Mouse (Mus musculus) CD4-positive, CD25-positive, alpha-beta regulatory T cell, adult 4 months (primary cell): Measurements from ENCODE around the gene Fezf2. TPM values are rescaled to one million over a fixed set of nuclear protein-coding genes. Genes with fewer than 3 reads are reported as not detected.

Source experiments
- ATAC-seq: one replicate; pipeline ENCODE4 v1.8.0; 2017
- polyA plus RNA-seq, 2 experiments: library from polyadenylated mRNA; unstranded; fragments of 100-300 nt; shearing (Covaris generic); gene quantifications; one replicate each; pipeline ENCODE4 v1.2.1; 2017

Gene Fezf2
- polyA plus RNA-seq, 2 experiments from 2014 or later = not detected

DNA sequence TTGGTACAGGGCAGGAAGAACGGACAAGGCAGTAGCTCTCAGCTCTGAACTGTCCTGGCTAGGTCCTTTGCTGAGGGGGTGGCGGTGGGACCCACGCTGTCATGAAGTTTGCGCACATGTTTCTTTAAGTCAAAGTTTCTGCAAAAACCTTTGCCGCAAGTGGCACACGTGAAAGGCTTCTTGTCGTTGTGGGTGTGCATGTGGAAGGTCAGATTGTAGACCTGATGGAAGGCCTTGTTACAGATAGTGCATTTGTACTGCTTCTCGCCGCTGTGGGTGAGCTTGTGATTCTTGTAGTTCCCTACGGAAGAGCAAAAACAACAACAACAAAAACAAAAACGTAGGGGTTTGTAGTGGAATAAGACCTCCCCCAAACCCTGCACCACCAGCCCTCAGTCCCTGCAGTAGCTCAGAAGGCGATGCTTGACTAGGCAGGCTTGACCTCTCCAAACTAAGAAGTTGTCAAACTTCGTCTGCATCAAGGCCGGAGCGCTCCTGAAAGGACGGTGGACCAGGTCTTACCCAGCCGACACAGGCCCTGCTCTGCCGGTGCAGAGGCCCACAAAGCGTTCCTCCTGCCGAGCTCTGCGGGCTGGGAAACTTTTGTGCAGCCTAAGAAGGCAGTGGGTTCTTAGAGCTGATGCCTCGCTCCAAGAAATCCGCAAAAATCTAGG is 5.4 kb downstream of the Fezf2 start:
- no peak for ATAC-seq

DNA sequence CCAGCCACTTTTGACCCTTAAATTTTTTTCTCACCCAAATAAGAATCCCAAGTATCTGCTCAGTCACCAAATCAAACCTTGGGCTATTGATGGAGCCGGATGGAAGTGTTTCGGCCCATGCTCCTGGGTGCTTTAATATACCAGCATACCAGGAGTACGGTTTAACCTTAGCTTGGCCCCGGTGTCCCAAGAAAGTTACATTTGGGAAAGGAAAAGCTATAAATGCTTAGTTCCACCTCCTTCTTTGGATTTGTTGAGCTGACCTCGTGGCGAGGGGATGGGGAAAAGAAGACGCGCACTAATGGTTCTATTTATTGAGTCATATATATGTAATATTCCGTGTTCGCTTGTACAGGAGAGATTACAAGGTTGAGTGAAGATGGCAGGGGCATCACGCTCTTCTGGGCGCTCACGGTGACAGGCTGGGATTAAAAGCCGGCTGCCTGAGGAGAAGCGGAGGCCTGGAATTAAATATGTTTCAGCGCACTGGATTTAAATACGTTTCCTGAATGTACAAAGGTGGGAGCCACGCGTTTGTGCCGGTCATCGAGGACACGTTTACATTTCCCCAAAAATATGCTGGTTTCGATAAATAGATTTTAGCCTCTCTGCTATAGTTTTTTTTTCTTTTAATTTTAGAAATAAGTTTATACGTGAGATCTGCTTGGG is 6.1 kb downstream of the Fezf2 start:
- no peak for ATAC-seq

DNA sequence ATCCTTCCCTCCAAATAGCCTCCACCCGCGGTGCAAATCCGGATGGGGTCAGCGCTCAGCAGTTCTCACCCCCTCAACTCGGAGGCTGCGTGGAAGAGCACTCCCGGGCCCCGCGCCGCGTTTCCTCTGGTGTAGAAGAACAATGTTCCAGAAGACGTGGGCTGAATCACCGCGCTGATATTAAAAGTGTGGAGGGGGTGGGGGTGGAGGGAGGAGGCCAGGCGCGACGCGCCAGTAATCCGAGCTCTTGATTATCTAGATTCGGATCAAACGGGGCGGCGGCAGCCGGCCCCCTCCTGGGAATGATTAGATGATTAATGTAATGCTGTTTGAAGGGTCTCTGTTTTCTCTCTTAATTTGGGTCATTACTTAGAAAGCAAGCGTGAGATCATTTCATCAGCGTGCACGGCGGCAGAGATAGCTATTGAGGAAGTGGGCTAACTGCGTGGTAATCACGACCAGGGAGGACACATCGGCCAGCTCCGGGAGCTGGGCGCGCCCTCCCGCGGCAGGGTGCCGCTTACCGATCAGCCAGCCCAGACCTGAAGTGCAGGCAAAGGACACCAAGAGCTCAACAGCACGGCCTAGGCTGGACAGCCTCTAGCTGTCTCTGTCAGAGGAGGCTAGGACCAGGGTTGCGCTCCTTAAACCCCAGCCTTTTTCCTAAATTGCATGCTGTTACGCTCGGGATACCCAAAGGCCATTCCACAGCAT is 6.8 kb downstream of the Fezf2 start:
- ATAC-seq = no peak

DNA sequence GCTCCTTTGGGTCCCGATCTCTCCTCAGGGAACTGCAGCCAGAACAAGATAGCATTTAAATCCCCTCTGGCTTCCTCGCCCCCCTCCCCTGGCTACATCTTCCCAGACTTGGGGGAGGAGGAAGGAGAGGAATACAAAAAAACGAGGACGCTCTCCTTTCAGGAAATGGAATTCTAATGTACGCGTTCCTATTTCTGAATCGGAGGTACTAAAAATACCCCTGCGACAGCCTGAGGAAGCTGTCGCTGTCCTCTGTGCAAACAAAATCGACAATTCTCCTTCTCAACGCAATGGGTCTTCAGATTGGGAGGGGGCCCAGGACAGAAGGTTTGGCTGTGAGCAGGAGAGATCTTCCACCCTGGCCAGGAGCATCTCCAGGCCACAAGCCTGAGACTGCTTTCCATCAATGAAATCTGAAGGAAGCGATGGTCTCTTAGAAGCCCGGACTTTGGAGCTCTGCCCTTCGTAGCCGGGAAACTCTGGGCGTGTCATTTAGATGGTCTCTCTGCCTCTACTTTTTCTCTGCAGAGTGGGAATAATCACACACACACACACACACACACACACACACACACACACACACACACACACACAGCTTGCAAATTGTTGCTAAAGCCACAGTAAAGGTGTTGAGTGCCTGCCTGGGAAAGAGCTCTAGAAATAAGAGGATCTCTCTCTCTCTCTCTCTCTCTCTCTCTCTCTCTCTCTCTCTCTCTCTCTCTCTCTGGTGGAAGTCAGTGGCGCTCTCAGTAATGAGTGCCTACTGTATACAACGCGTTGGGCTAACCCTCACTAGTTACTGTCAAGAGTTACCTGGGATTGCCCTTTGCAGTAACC is 7.5 kb downstream of the Fezf2 start:
- no peak for ATAC-seq

DNA sequence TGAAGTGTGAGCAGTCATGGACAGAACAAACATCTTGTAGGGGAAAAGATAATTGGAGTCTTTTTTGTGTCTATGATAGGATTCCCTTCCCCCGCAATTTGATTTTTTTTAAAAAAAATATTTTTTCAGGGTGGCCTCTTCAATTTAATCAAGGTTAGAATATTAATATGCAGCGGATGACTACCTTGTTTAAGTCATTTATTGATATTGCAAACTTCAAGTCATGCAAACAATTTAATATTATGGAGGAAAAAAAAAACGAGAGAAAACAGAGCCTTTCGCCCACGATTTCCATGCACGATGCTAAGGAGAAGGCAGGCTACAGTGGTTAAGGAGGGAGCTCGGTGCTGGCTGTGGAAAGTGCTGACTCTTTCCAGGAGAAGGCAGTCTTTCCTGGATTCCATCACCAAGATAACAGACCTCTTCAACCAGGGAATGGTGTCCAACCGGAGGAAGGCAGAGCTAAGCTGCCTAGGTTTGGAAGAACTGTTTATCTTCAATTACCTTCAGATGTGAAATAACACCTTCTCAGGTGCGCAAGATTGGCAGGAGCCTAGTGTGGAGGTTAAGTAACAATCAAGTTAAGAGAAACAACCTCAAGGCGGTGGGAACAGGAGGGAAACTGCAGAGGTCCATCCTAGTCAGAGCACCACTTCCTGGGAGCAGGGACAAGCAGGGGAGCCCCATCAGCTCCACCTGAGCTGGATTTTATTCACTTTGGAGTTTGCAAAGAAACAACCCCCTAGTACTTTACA is 9.0 kb downstream of the Fezf2 start:
- ATAC-seq = no peak

DNA sequence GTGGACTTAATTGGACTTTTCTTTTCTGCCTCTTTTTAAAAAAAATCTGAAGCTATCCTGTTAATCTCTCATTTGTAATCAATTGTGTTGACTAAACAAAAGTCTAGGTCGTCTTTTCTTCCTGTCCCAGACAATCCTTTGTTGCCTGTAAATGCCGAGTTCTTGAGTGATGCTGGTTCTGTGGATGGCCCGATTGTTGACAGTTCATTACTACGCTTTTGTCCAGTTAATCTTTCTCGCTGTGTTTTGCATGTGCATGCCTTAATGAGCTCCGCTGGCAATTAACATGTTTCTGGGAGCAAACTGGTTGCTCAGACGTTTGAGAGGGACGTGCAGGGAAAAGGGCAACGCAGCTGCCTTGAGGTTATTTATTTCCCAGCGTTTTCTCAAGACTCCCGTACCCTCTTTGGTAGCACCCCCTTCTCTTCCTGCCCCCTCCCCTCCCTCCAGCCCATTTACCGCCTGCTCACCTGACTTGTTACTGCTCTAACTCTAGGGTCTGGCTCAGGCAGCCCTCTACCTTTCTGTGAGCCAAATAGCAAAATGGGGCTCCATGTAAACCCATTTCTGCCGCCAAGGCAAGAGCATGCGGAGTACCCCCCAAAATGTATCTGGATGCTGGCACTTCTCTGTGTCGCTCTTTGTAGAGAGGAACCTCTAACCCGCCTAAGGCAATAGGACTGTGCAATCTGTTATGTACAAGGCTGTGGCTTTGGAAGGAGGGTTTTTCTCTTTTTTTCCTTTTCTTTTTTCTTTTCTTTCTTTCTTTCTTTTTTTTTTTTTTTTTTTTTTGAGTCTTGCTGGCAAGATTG is 9.8 kb downstream of the Fezf2 start:
- no peak for ATAC-seq

DNA sequence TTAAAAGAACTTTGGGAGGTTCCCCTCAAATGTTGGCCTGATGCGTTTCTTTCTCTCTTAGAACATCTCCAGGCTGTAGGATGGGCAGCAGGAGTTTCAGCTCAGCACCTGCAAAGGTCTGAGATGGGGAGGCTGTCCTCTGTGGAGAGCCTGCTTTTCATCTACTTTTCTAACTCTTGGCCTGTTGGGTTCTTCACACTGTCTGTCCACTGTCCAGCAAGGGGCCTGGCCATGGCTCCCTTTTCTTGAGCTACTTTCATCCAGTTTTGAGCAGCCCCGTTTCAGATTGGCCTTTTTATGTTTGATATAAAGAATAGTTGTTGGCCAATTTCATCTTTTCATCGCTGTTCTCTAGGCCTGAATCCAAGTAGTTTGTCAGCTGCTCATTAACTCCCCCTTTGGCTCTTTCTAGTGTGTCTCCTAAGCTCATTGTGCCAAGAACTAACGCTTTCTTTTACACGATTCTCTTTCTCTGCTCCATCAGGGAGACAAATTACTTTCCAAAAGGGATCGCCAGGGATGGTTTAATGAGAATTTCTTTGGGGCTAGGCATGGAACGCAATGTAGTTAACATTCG is 10.5 kb downstream of the Fezf2 start:
- ATAC-seq = no peak

DNA sequence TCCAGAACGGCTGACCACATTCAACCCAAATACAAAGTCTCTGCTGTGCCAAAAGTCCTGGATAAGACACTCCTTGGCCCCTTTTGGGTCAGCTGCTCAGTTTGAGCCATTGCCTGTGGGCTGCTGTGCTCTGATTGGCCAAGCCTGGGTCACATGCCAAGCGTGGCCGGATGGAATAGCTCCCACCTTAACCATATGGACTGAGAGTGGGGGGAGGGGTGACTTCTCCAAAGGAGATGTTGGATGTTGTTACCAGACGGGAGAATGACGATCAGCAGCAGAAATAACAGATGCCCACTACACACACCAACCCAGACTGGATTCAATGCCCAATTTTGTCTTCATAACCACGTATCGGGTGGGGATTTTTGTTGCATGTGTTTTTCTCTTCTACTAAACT is 13.1 kb downstream of the Fezf2 start:
- ATAC-seq = no peak

DNA sequence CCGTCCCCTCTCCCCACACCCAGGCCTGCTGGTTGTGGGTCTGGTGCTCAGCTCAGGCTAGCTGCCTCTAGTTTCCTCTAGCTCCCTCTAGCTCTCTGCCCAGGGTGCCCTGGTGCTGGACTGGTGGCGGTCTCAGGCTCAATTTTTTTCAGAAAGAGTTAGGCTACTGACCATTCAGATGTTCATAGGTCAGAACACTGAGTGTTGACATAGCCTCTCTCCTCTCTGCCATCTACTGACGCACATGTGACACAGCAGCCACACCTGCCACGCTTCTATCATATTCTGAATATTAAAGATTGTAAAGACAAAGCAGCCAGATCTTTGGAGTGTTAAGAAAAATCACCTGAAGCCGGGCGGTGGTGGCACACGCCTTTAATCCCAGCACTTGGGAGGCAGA is 14.4 kb downstream of the Fezf2 start:
- no peak for ATAC-seq

DNA sequence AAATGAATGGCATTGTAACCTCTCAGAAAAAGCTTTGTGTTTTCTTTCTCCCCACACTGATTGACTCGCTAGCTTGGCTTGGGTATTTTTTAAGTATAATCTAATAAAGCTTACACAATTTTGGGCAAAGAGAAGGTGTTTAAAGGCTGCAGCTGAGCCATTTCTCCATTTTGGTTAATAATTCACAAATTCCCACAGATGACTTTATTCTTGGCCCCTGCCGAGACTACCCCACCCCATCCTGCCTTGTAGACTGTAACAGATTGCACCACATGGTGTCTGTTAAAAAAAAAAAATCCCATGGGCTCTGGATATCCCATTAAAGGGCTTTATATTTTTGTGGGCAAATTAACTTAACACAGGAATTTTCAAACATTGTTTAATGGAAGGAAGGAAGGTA is 44.9 kb downstream of the Fezf2 start:
- ATAC-seq = no peak

DNA sequence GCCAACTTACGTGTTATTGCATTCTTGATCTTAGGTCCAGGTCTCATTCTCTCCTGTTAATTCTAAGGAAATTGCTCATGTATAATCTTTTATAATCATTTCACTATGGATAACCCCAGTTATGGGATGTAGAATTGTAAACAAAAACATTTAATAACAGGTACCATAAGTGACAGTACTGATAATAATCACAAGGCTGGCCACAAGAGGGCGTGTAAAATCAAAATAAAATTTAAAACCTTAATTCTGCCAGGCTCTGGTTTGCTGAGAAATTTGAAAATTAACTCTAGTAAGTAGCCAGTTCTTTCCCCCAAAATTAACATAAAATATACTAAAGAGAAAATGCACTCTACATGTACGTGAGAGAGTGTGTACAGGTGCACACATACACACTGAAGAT is 47.3 kb downstream of the Fezf2 start:
- no peak for ATAC-seq

DNA sequence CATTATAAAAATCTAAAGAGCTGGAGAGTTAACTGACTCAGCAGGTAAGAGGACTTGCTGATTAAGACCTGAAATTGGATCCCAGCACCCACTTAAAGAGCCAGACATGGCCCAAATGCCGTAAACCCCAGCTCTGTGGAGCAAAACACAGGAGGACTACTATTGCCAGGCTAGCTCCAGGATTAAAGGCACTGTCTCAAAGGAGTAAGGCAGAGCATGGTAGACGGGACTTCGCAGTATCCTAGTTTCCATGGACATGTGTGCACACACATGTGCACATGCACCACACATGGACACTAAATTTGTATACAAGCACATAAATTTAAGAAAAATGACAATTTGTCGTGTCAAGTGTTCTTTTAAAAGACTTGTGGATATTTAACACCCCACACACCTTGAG is 47.7 kb downstream of the Fezf2 start:
- no peak for ATAC-seq

DNA sequence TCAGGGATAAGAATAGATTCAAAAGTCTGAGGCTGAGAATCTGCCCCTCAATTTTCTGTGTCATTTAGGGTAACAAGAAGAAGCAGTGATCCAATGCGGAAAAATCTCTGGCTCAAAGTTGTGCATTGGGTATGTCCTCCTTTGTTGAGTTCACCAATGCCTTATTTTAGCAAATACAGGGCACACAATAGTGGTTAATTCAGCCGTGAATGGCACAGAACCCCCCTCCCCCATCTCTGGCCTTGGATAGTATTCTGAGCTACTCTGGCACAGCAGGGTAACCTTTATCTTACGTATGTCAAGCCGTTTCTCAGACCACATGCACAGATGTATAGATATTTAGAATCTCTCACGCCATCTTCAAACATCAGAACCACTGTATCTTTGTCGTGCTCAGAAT is 48.3 kb downstream of the Fezf2 start:
- no peak for ATAC-seq

DNA sequence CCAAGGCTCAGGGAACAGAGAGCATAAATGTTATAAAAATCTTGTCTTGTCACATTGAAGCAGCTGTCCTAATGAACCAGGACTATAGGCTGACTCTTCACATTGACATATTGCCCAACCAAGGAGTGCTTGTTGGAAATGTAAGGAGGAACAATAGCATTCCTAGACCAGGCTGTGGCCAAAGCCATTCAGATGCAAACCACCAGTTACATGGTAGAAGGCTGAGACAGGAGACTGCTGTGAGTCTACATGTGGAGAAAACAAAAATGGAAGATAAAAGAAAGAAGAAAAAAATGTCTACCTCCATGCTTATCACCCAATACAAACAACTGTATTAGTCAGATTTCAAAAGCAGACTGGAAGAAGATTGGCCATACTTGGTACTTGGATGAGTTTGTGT is 48.8 kb downstream of the Fezf2 start:
- no peak for ATAC-seq

DNA sequence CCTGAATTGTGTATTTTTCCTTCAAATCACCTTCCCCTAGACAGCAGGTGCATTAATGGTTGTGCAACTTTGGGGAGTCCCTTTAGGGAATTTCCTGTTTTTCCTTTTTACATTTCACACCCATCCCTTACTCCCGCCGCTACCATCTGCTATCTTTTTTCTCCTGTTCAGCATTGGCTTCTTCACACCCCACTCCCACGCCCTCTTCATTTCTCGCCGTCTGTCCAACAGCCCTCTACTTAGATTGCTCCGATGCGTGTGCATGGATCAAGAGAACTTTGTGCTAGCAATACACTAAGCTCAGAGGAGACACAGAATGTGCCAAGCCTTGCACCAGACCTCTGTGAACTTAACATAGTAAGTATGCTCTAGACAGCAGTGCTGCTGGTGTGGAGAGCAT is 51.6 kb downstream of the Fezf2 start:
- no peak for ATAC-seq

Other genes starting within 250 kb of the Fezf2 start
- gene Gm49355, start 64.2 kb downstream of the Fezf2 start, polyA plus RNA-seq = under 1 TPM in 1 of 2 experiments, not detected in 1; 0.20 TPM
- gene 3830406C13Rik, start 64.0 kb downstream of the Fezf2 start, polyA plus RNA-seq = 10 to 100 TPM; 90.7 to 94.4 TPM